Mouse (Mus musculus): Measurements from ENCODE around the gene Smg6. TPM values are rescaled to one million over a fixed set of nuclear protein-coding genes. Genes with fewer than 3 reads are reported as not detected.

The Smg6 gene
- polyA plus RNA-seq, 1 experiment from 2014 or later: 17.1 TPM

GRCm38 (mm10) chr11:74954901-74955300 is 29.3 kb downstream of the Smg6 start:
- Histone ChIP-seq H3K9me3 (no peaks in the 10 kb centered on the region), H3K9ac (no peak overlapping the region), H3K36me3 (replicated peaks) (no peaks in the 10 kb centered on the region; the same call in 1 of the 2 replicates), H3K27me3 (replicated peaks) (no peaks in the 10 kb centered on the region), H3K4me1 (no peaks in the 10 kb centered on the region), H3K27ac (no peak overlapping the region), H3K4me2 (no peak overlapping the region), H3K4me3 (no peak overlapping the region)
- no peak for ATAC-seq (replicated peaks)

DNA sequence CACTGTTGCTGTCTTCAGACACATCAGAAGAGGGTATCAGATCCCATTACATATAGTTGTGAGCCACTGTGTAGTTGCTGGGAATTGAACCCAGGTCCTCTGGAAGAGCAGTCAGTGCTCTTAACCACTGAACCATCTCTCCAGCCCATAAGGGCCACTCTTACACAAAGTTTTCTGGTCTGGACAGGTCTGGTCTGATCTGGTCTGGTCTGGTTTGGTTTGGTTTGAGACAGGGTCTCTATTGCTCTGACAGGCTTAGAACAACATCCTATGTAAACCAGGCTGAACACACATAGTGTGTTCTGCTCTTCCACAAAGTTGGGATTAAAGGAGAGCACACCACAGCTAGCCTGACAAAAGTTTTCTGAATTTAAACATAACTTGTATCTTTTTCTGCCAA is 30.4 kb downstream of the Smg6 start:
- no peaks in the 10 kb centered on the region for H3K9me3 ChIP-seq
- no peaks in the 10 kb centered on the region for H3K4me1 ChIP-seq
- no peaks in the 10 kb centered on the region for H3K27me3 ChIP-seq (replicated peaks)
- no peak overlapping the region for H3K4me2 ChIP-seq
- no peak overlapping the region for H3K9ac ChIP-seq
- no peak overlapping the region for H3K4me3 ChIP-seq
- no peak overlapping the region for H3K27ac ChIP-seq
- no peaks in the 10 kb centered on the region; the same call in 1 of the 2 replicates for H3K36me3 ChIP-seq (replicated peaks)
- ATAC-seq (replicated peaks): no peak

GRCm38 (mm10) chr11:74957600-74957999 is 32.0 kb downstream of the Smg6 start:
- H3K27me3 ChIP-seq (replicated peaks): no peaks in the 10 kb centered on the region
- no peaks in the 10 kb centered on the region for H3K9me3 ChIP-seq
- H3K4me2 ChIP-seq: no peak overlapping the region
- no peak overlapping the region for H3K9ac ChIP-seq
- H3K4me3 ChIP-seq: no peak overlapping the region
- ATAC-seq (replicated peaks): no peak
- 89% methylated on average over 2 of the region's 2 CpGs for WGBS
- H3K4me1 ChIP-seq: no peaks in the 10 kb centered on the region
- H3K27ac ChIP-seq: no peak overlapping the region
- no peaks in the 10 kb centered on the region; the same call in 1 of the 2 replicates for H3K36me3 ChIP-seq (replicated peaks)

GRCm38 (mm10) chr11:74959501-74959900 is 33.9 kb downstream of the Smg6 start:
- H3K4me2 ChIP-seq: no peak overlapping the region
- H3K9ac ChIP-seq: no peak overlapping the region
- WGBS: 95% methylated on average over 2 of the region's 2 CpGs
- H3K36me3 ChIP-seq (replicated peaks): no peaks in the 10 kb centered on the region; the same call in 1 of the 2 replicates
- no peak overlapping the region for H3K4me3 ChIP-seq
- no peak overlapping the region for H3K27ac ChIP-seq
- 0 out of 2 replicates have a peak, but pooled peaks cover 2% of the 10 kb centered on the region for H3K4me1 ChIP-seq
- ATAC-seq (replicated peaks): no peak
- H3K9me3 ChIP-seq: no peaks in the 10 kb centered on the region
- H3K27me3 ChIP-seq (replicated peaks): no peaks in the 10 kb centered on the region

DNA sequence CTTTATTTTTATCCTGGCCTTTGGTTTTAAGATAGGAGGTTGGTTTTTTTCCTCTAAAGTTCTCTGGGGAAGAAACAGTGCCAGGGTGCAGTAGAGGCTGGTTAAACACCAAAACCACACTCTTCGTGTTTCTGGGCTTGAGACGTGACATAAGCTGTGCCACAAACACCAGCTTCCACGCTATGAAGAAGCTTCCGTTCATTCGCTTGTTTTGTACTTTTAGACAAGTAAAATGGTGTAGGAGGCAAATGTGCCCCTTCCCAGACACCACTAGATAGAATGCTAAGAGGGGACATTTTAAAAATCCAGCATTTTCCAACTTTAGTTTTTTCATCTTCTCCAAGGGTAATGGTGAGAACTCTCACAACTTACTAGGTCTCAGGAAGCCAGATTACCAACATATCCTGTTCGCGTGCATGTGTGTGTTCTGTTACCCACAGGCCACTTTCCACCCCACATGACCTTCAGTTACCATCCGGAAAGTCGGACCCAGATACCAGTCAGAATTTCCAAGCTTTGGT is 34.5 kb downstream of the Smg6 start:
- no peaks in the 10 kb centered on the region for H3K27me3 ChIP-seq (replicated peaks)
- WGBS: 94% methylated on average over 9 of the region's 9 CpGs

GRCm38 (mm10) chr11:74961953-74962352 is 36.3 kb downstream of the Smg6 start:
- H3K27me3 ChIP-seq (replicated peaks): no peaks in the 10 kb centered on the region
- ATAC-seq (replicated peaks): no peak
- no peak overlapping the region for H3K27ac ChIP-seq
- H3K4me2 ChIP-seq: no peak overlapping the region
- no peaks in the 10 kb centered on the region for H3K9me3 ChIP-seq
- H3K36me3 ChIP-seq (replicated peaks): no peaks in the 10 kb centered on the region; the same call in 1 of the 2 replicates
- H3K4me3 ChIP-seq: no peak overlapping the region
- H3K4me1 ChIP-seq: 0 out of 2 replicates have a peak, but pooled peaks cover 2% of the 10 kb centered on the region
- no peak overlapping the region for H3K9ac ChIP-seq

More for the DNA sequence above, 34.5 kb downstream of the Smg6 start:
- Histone ChIP-seq H3K4me2 (no peak overlapping the region), H3K27ac (no peak overlapping the region), H3K36me3 (replicated peaks) (no peaks in the 10 kb centered on the region; the same call in 1 of the 2 replicates), H3K9me3 (no peaks in the 10 kb centered on the region), H3K4me1 (0 out of 2 replicates have a peak, but pooled peaks cover 2% of the 10 kb centered on the region), H3K4me3 (no peak overlapping the region), H3K9ac (no peak overlapping the region)
- no peak for ATAC-seq (replicated peaks)

DNA sequence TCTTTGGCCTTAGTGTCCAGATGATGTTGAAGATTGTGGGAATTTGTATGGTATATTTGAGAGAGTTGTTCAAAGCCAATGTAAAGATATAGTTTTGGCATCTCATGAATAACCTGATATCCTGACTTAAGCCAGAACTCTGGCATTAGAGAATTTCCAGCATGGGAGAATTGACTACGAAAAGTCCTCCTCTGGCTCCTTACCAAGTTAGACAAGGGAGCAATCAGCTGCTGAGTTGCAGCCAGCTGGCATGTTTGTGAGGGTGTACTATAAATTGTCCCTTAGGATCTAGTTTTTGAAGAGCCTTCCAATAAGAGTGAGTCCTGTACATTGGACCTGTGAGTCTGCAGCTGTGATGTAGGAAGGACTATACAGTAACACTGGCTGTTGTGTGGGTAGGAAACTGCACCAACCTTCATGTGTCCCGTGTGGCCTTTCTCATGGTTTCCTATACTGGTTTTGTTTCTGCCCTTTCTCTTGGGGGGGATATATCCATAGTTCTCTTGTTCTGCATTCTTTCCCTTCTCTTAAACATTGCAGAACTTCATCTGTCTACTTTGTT is 37.3 kb downstream of the Smg6 start:
- Histone ChIP-seq H3K27ac (no peak overlapping the region), H3K9me3 (no peaks in the 10 kb centered on the region), H3K4me2 (no peak overlapping the region), H3K4me3 (no peak overlapping the region), H3K4me1 (0 out of 2 replicates have a peak, but pooled peaks cover 2% of the 10 kb centered on the region), H3K27me3 (replicated peaks) (no peaks in the 10 kb centered on the region), H3K9ac (no peak overlapping the region), H3K36me3 (replicated peaks) (no peaks in the 10 kb centered on the region)
- WGBS: 82% methylated on average over 2 of the region's 2 CpGs
- ATAC-seq (replicated peaks): no peak

DNA sequence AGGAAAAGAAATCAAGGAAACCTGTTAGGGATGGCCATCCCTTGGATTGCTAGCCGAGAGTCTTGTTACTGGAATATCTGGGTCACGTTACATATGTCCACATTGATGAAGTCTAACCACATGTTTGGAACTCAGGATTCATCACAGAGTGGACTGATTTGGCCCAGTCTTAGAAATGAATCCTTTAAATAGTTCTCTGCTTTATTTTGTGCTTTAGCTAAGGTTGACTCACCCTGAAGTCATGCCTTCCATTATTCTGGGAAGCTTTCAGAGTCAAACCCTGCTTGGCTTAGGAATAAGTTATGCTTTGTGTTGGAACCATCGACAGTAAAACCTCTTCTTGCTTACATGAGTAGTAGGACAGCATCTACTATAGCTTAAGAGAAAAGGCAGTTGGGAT is 39.9 kb downstream of the Smg6 start:
- Histone ChIP-seq H3K36me3 (replicated peaks) (no peaks in the 10 kb centered on the region), H3K4me2 (no peak overlapping the region), H3K9ac (no peak overlapping the region), H3K27me3 (replicated peaks) (no peaks in the 10 kb centered on the region), H3K4me1 (0 out of 2 replicates have a peak, but pooled peaks cover 2% of the 10 kb centered on the region), H3K27ac (no peak overlapping the region), H3K4me3 (no peak overlapping the region), H3K9me3 (no peaks in the 10 kb centered on the region)
- 95% methylated on average over 3 of the region's 3 CpGs for WGBS
- ATAC-seq (replicated peaks): no peak

DNA sequence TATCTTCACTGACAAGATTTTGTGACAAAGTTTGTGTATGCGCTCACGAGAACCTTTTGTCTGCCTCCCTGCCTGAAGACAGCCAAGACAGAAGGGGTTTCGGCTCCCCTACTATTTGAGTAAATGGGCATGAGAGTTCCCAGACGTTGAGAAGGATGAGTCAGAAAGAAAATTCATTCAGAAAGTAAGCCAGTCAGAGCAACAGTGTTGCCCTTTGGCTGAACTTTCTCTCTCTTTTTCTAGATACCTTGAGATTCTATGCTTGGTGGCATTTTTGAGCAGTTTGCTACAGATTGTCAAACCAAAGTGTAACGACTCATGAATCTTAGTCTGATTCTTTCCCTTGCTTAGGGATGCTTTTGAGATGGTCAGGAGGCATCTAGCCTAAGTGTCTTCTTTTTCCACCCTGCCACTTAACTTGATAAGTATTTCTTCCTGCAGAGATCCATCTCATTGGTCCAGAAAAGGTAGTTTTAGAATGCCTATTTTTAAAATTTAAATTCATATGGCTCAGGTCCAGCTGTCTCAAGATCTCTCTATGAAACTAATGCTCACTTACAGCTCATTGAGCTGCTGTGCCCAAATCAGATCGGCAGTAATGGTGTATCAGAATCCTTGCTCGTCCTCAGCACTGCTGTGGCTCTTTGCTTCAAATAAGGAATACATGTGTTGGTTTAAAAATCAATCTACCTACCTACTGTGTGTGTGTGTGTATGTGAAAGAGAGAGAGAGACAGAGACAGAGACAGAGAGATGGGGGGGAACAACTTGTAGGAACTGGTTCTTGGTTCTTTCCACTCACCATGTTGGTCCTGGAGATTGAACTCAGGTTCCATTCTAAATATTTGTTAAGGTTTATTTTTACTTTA is 47.9 kb downstream of the Smg6 start:
- Histone ChIP-seq H3K4me3 (no peak overlapping the region), H3K27me3 (replicated peaks) (no peaks in the 10 kb centered on the region)
- 89% methylated on average over 7 of the region's 7 CpGs for WGBS

DNA sequence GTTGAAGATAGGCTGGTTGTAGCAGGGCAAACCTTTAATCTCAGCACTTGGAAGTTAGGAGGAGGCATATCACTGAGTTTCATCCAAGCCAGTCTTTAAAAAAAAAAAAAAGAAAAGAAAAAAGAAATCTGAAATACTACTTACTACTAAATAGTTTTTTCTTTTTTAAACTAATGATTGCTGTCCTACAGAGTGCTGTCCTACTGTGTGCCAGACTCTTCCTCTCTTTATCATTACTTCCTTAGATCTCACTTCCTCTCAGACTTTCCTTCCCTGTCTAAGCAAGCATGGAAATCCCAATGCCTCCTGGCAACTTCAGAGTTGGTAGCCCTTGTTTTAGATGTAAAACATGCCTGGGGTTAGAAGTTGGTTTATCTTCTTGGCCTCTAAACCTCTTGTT is 49.0 kb downstream of the Smg6 start:
- Histone ChIP-seq H3K27ac (no peak overlapping the region), H3K4me1 (no peaks in the 10 kb centered on the region), H3K9ac (no peak overlapping the region), H3K36me3 (replicated peaks) (no peaks in the 10 kb centered on the region), H3K27me3 (replicated peaks) (no peaks in the 10 kb centered on the region), H3K9me3 (no peaks in the 10 kb centered on the region), H3K4me3 (no peak overlapping the region), H3K4me2 (no peak overlapping the region)
- ATAC-seq (replicated peaks): no peak

More for the DNA sequence above, 47.9 kb downstream of the Smg6 start:
- Histone ChIP-seq H3K27ac (no peak overlapping the region), H3K9me3 (no peaks in the 10 kb centered on the region), H3K4me1 (no peaks in the 10 kb centered on the region), H3K9ac (no peak overlapping the region), H3K4me2 (no peak overlapping the region), H3K36me3 (replicated peaks) (no peaks in the 10 kb centered on the region)
- no peak for ATAC-seq (replicated peaks)

GRCm38 (mm10) chr11:74976835-74977687 is 51.4 kb downstream of the Smg6 start:
- 91% methylated on average over 3 of the region's 3 CpGs for WGBS
- H3K4me3 ChIP-seq: no peak overlapping the region
- no peak overlapping the region for H3K9ac ChIP-seq
- no peaks in the 10 kb centered on the region for H3K9me3 ChIP-seq
- no peak overlapping the region for H3K27ac ChIP-seq
- H3K27me3 ChIP-seq (replicated peaks): no peaks in the 10 kb centered on the region
- no peak overlapping the region for H3K4me2 ChIP-seq
- no peaks in the 10 kb centered on the region for H3K4me1 ChIP-seq
- no peaks in the 10 kb centered on the region for H3K36me3 ChIP-seq (replicated peaks)
- no peak for ATAC-seq (replicated peaks)

- WGBS: 46% methylated on average over 2 of the region's 2 CpGs
- H3K4me2 ChIP-seq: no peak overlapping the region
- H3K27me3 ChIP-seq (replicated peaks): no peaks in the 10 kb centered on the region
Measured at GRCm38 (mm10) chr11:74981464-74981863, 55.8 kb downstream of the Smg6 start.

More at GRCm38 (mm10) chr11:74981464-74981863, 55.8 kb downstream of the Smg6 start:
- Histone ChIP-seq H3K9me3 (no peaks in the 10 kb centered on the region), H3K27ac (no peak overlapping the region), H3K9ac (no peak overlapping the region), H3K36me3 (replicated peaks) (0 out of 2 replicates have a peak, but pooled peaks cover 4% of the 10 kb centered on the region), H3K4me3 (no peak overlapping the region), H3K4me1 (no peaks in the 10 kb centered on the region)
- ATAC-seq (replicated peaks): no peak

Data from midbrain, embryonic 15.5 days (tissue).